Mouse (Mus musculus) midbrain, embryonic 14.5 days (tissue): Measurements from ENCODE around the gene Mcidas. TPM values are rescaled to one million over a fixed set of nuclear protein-coding genes. Genes with fewer than 3 reads are reported as not detected.
A peak's percentile ranks its signal among the peaks of the same experiment; 100 is the strongest.

Experiments used
- ATAC-seq: fragments of 200-750 bp; cut with Nextera tagmentation; 2 replicates; pipeline ENCODE4 v1.8.0; 2017; ENCODE audit warnings: moderate number of reproducible peaks, moderate library complexity; ENCODE audit not compliant: low FRiP score, low TSS enrichment
- DNase-seq: peaks from one replicate; pipeline ENCODE4 v3.0.0-alpha.2; 2015
- H3K27ac ChIP-seq: fragments of 300-500 bp; sonication (generic); replicated peaks from 2 replicates; pipeline ENCODE4 v1.5.1; 2014; ENCODE audit warnings: mild to moderate bottlenecking, low read depth, low read length, moderate library complexity
- H3K27me3 ChIP-seq: fragments of 300-500 bp; sonication (generic); 2 replicates; pipeline ENCODE4 v1.6.1; 2014; ENCODE audit warnings: low read length, control low read depth, mixed read lengths; ENCODE audit not compliant: control insufficient read depth, insufficient read depth
- H3K36me3 ChIP-seq: fragments of 300-500 bp; sonication (generic); 2 replicates; pipeline ENCODE4 v1.6.1; 2014; ENCODE audit warnings: low read length, control low read depth; ENCODE audit not compliant: control insufficient read depth, insufficient read depth
- H3K4me1 ChIP-seq: fragments of 300-500 bp; sonication (generic); 2 replicates; pipeline ENCODE4 v1.6.1; 2014; ENCODE audit warnings: mild to moderate bottlenecking, antibody characterized with exemption, low read length, control low read depth; ENCODE audit not compliant: control insufficient read depth, insufficient read depth
- H3K4me2 ChIP-seq: fragments of 300-500 bp; sonication (generic); 2 replicates; pipeline ENCODE4 v1.6.1; 2014; ENCODE audit warnings: mild to moderate bottlenecking, low read length, moderate library complexity
- H3K4me3 ChIP-seq: fragments of 300-500 bp; sonication (generic); replicated peaks from 2 replicates; pipeline ENCODE4 v1.5.1; 2014; ENCODE audit warnings: low read depth, low read length
- H3K9ac ChIP-seq: fragments of 300-500 bp; sonication (generic); replicated peaks from 2 replicates; pipeline ENCODE4 v1.6.1; 2014; ENCODE audit warnings: mild to moderate bottlenecking, low read length, moderate library complexity
- H3K9me3 ChIP-seq: fragments of 300-500 bp; sonication (generic); 2 replicates; pipeline ENCODE4 v1.6.1; 2016; ENCODE audit warnings: low read length, control low read depth, mixed read lengths; ENCODE audit not compliant: control insufficient read depth
- WGBS: fragments of 180-500 bp; shearing (Covaris S2); extraction: QIAGEN DNeasy Blood & Tissue Kit; methylation state at CpG from one replicate; pipeline ENCODE4 v1.1.7; 2014; 5-methylcytosine and 5-hydroxymethylcytosine counted together
- polyA plus RNA-seq: library from polyadenylated mRNA; unstranded; fragments of >200 nt; fragmentation: Nextera tagmentation; extraction: Ambion mirVana; gene quantifications from 2 replicates; pipeline ENCODE4 v1.2.1, GENCODE M21; 2014

Mcidas gene
- 0.22 and 0.27 TPM in 2 replicates for polyA plus RNA-seq

DNA sequence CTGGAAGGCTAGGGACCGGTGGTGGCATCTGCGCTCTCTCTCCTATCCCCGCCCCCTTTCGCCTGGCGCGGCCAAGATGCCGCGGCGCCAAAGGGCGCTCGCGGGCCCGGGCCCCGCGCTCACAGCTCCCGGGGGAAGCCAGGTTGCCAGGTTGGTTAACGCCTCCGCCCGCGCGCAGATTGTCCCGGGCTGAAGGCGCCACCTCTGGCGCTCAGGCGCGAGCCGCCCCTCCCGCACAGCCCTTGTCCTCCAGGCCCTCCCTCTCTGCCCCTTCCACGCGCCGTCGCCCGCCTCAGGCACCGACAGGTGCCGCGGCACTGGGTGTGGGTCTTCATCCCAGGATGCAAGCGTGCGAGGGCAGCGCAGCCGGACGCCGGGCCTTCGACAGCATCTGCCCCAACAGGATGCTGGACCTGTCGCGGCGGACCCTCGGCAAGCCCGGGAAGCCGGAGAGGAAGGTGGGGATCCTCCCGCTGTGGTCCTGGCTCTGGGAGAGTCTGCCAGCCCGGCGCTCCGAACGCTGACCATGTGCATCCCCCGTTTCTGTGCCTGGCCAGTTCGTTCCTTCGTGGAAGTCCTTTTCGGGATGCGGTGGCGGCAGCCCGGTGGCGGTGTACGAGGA lies at the start of gene Mcidas:
Gene Mcidas (plus strand): TSS at position 315 of the 622 bp plus-strand sequence.
- peaks cover 16% of the 10 kb centered on the region for H3K4me1 ChIP-seq
- WGBS = under 1% methylated on average over 63 of the region's 63 CpGs
- DNase-seq (peak; percentile 59), ATAC-seq (peak; percentile 22; the same call in 1 of the 2 replicates)
- H3K27ac ChIP-seq = no peak within 1 kb of the TSS
- H3K9ac ChIP-seq = peak within 1 kb of the TSS; percentile 44; the same call in 1 of the 2 replicates
- peaks cover 94% of the 10 kb centered on the region for H3K27me3 ChIP-seq
- peak within 1 kb of the TSS; percentile 45 for H3K4me3 ChIP-seq
- H3K36me3 ChIP-seq = no peaks in the 10 kb centered on the region
- H3K4me2 ChIP-seq = peak within 1 kb of the TSS; percentile 87
- no peaks in the 10 kb centered on the region for H3K9me3 ChIP-seq

GRCm38 (mm10) chr13:112945312-112945711 lies 48.3 kb upstream of the Mcidas start:
- Histone ChIP-seq H3K36me3 (peaks cover 93% of the 10 kb centered on the region), H3K4me1 (no peaks in the 10 kb centered on the region), H3K9me3 (no peaks in the 10 kb centered on the region), H3K27ac (no peak overlapping the region), H3K9ac (no peak overlapping the region), H3K4me2 (no peak overlapping the region), H3K27me3 (no peaks in the 10 kb centered on the region), H3K4me3 (no peak overlapping the region)
- 95% methylated on average over 9 of the region's 9 CpGs for WGBS
- no peak for ATAC-seq
- no peak for DNase-seq

DNA sequence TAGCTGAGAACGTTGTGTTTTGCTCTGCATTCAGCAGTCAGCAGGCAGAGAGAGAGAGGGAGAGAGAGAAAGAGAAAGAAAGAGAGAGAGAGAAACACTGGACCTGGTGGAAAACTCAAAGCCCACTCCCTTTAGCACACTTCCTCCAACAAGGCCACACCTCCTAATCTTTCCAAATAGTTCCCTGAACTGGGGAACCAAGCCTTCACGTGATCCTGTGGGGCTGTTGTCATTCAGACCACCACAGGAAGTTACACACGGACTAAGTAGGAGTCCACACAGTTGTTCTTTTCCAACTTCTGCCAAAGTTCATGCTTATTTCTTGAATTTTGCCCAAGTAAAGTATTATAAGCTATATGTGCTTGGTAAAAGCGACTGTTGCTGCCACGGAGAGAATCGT lies 47.7 kb upstream of the Mcidas start:
- DNase-seq (no peak), ATAC-seq (no peak)
- no peaks in the 10 kb centered on the region for H3K9me3 ChIP-seq
- peaks cover 94% of the 10 kb centered on the region for H3K36me3 ChIP-seq
- H3K4me2 ChIP-seq = no peak overlapping the region
- no peak overlapping the region for H3K27ac ChIP-seq
- no peaks in the 10 kb centered on the region for H3K4me1 ChIP-seq
- no peaks in the 10 kb centered on the region for H3K27me3 ChIP-seq
- H3K9ac ChIP-seq = no peak overlapping the region
- H3K4me3 ChIP-seq = no peak overlapping the region
- WGBS = 93% methylated on average over 6 of the region's 6 CpGs

- H3K27ac ChIP-seq = no peak overlapping the region
- DNase-seq (no peak), ATAC-seq (no peak)
- no peak overlapping the region for H3K4me2 ChIP-seq
- 94% methylated on average over 8 of the region's 8 CpGs for WGBS
- H3K36me3 ChIP-seq = peaks cover 92% of the 10 kb centered on the region
- no peaks in the 10 kb centered on the region for H3K9me3 ChIP-seq
- H3K27me3 ChIP-seq = no peaks in the 10 kb centered on the region
- H3K4me1 ChIP-seq = no peaks in the 10 kb centered on the region
- no peak overlapping the region for H3K4me3 ChIP-seq
- H3K9ac ChIP-seq = no peak overlapping the region
Measured at GRCm38 (mm10) chr13:112954067-112954466, 39.6 kb upstream of the Mcidas start.

DNA sequence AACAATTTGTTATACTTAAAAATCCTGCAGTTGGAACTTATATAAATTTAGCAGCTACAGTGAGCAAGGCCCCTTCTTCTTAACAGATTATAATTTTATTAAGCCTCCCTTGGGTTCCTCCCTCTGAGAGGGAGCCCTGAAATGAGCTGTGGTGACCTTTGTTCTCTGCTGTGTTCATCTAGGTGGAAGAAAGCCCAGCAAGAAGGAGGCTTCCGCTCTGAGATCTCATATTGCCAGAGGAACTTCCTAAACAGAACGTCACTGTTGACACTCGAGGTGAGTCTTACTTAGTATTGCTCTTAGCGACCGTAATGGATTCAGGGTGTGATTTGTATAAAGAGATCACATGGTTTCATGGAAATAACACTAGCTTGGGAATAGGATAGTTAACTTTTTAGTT lies 30.6 kb upstream of the Mcidas start:
- no peak overlapping the region for H3K4me2 ChIP-seq
- H3K36me3 ChIP-seq = peaks cover 87% of the 10 kb centered on the region
- H3K4me1 ChIP-seq = no peaks in the 10 kb centered on the region
- DNase-seq = no peak
- no peak overlapping the region for H3K27ac ChIP-seq
- H3K4me3 ChIP-seq = no peak overlapping the region
- no peaks in the 10 kb centered on the region for H3K27me3 ChIP-seq
- no peaks in the 10 kb centered on the region for H3K9me3 ChIP-seq
- no peak overlapping the region for H3K9ac ChIP-seq
- no peak for ATAC-seq
- WGBS = 83% methylated on average over 5 of the region's 5 CpGs

DNA sequence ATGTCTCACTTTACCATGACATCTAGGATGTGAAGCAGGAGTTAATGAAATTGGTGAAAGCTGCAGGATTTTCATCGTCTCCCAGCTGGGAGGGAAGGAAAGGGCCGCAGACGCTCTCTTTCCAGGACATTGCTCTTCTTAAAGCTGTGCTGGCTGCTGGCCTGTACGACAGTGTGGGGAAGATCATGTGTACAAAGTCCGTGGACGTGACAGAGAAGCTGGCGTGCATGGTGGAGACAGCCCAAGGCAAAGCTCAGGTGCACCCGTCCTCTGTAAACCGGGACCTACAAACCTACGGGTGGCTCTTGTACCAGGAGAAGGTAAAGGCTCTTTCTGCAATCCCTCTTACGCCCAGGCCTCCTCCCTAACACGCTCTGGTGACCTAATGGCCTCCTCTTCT lies 29.2 kb upstream of the Mcidas start:
- no peak overlapping the region for H3K27ac ChIP-seq
- no peaks in the 10 kb centered on the region for H3K27me3 ChIP-seq
- 92% methylated on average over 12 of the region's 12 CpGs for WGBS
- ATAC-seq = no peak
- H3K9ac ChIP-seq = no peak overlapping the region
- no peak for DNase-seq
- no peak overlapping the region for H3K4me3 ChIP-seq
- H3K4me2 ChIP-seq = no peak overlapping the region
- peaks cover 90% of the 10 kb centered on the region for H3K36me3 ChIP-seq
- no peaks in the 10 kb centered on the region for H3K4me1 ChIP-seq
- no peaks in the 10 kb centered on the region for H3K9me3 ChIP-seq

- Histone ChIP-seq H3K9ac (no peak overlapping the region), H3K36me3 (peaks cover 68% of the 10 kb centered on the region), H3K4me1 (no peaks in the 10 kb centered on the region), H3K4me3 (no peak overlapping the region), H3K9me3 (no peaks in the 10 kb centered on the region), H3K4me2 (no peak overlapping the region), H3K27me3 (no peaks in the 10 kb centered on the region), H3K27ac (no peak overlapping the region)
- 93% methylated on average over 5 of the region's 5 CpGs for WGBS
- no peak for DNase-seq
- no peak for ATAC-seq
Measured at GRCm38 (mm10) chr13:112967267-112967666, 26.4 kb upstream of the Mcidas start.

- ATAC-seq (no peak), DNase-seq (no peak)
- H3K9ac ChIP-seq = no peak overlapping the region
- WGBS = 45% methylated on average over 10 of the region's 10 CpGs
- H3K4me3 ChIP-seq = no peak overlapping the region
- no peaks in the 10 kb centered on the region for H3K27me3 ChIP-seq
- no peaks in the 10 kb centered on the region for H3K36me3 ChIP-seq
- H3K4me2 ChIP-seq = no peak overlapping the region
- no peak overlapping the region for H3K27ac ChIP-seq
- no peaks in the 10 kb centered on the region for H3K4me1 ChIP-seq
- H3K9me3 ChIP-seq = no peaks in the 10 kb centered on the region
Measured at GRCm38 (mm10) chr13:112976720-112977119, 16.9 kb upstream of the Mcidas start.
